Mouse (Mus musculus): Measurements from ENCODE around the gene Cited4.

GRCm38 (mm10) chr4:120667555-120667954, 1.2 kb downstream of the Cited4 start:
- no peak for TF ChIP-seq CTCF (IDR thresholded peaks at IDR 0.05; ENCODE audit: borderline replicate concordance, insufficient read depth, low read length)
- no peak for TF ChIP-seq POLR2A (IDR thresholded peaks at IDR 0.05; ENCODE audit: low read depth, low read length)

Data from embryonic fibroblast, embryonic 13.5 days (primary cell).